Mouse (Mus musculus) bone marrow macrophage, adult 2 months (primary cell): Measurements from ENCODE around the gene Gns.

ENCODE experiments used
- CTCF ChIP-seq: IDR thresholded peaks from 2 replicates; pipeline ENCODE4 v1.5.1; 2012; ENCODE audit warnings: low read depth, mild to moderate bottlenecking, low read length, moderate library complexity
- POLR2A ChIP-seq: IDR thresholded peaks from 2 replicates; pipeline ENCODE4 v1.6.1; 2012; ENCODE audit warnings: mild to moderate bottlenecking, low read depth, low read length, borderline replicate concordance

DNA sequence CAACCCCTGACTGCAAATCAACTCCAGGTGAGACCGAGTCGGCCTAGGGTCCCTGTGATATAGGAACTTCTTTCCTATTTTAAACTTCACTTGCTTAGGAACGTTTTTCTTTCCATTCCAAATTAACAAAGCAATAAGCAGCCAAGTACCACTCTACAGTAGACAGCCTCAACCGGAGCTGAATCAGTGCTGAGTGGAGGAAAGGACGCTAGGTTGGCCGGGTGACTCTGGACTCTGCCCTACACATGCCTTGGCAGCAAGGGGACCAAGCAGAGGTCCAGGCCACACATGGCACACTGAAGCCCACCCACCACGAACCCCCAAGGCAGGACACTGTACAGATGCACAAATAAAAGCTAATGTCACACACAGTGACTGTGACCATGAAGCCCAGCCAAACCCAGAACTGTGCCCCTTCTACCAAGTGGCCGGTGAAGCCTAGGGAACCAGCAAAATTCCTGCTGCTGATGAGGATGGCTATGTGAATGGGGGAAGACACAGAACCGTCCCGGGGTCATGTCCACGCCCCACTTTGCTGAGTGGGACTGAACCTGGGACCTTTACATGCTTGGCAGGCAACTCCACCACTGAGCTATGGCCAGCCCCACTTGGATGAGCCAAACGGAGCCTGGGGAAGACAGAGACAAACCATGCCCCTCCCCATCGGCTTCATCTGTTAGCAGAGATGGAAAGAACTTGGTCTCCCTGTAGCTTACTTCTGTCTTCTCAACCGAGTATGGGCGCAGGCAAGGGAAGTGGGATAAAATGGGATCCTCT, 66.1 kb downstream of the Gns start:
- no peak for TF ChIP-seq CTCF
- TF ChIP-seq POLR2A: no peak
